Mouse (Mus musculus) myocyte (in vitro differentiated cells): Measurements from ENCODE around the gene Tmem97.

Source experiments
- CEBPB ChIP-seq: IDR thresholded peaks from 2 replicates; pipeline ENCODE4 v1.6.1; 2011; ENCODE audit warnings: mild to moderate bottlenecking, moderate library complexity; ENCODE audit not compliant: poor library complexity, insufficient read depth, severe bottlenecking
- E2F4 ChIP-seq: IDR thresholded peaks from one replicate; pipeline ENCODE4 v1.6.1; 2011; ENCODE audit warnings: mild to moderate bottlenecking, control low read depth, moderate library complexity; ENCODE audit not compliant: insufficient read depth
- MAX ChIP-seq: IDR thresholded peaks from one replicate; pipeline ENCODE4 v1.6.1; 2011; ENCODE audit warnings: low read depth, mild to moderate bottlenecking, control low read depth
- MYOD1 ChIP-seq, 3 experiments: IDR thresholded peaks; one replicate each; pipeline ENCODE4 v1.6.1; 2011; ENCODE audit warnings: control low read depth in 2 of 3, low read depth in 2 of 3, mild to moderate bottlenecking in 2 of 3, moderate library complexity in 1 of 3; ENCODE audit not compliant: insufficient read length in 2 of 3, control insufficient read depth in 1 of 3
- MYOG ChIP-seq, 3 experiments: IDR thresholded peaks; one replicate each; pipeline ENCODE4 v1.6.1; 2011; ENCODE audit warnings: control low read depth in 2 of 3, low read depth in 2 of 3, mild to moderate bottlenecking in 2 of 3; ENCODE audit not compliant: insufficient read length in 2 of 3, control insufficient read depth in 1 of 3, insufficient read depth in 1 of 3
- POLR2A ChIP-seq: IDR thresholded peaks from one replicate; pipeline ENCODE4 v1.6.1; 2011; ENCODE audit warnings: low read depth, mild to moderate bottlenecking, control low read depth, moderate library complexity; ENCODE audit not compliant: insufficient read length
- REST ChIP-seq: IDR thresholded peaks from one replicate; pipeline ENCODE4 v1.6.1; 2011; ENCODE audit warnings: mild to moderate bottlenecking, control low read depth, moderate library complexity; ENCODE audit not compliant: insufficient read depth, insufficient read length
- TCF12 ChIP-seq: IDR thresholded peaks from one replicate; pipeline ENCODE4 v1.6.1; 2011; ENCODE audit warnings: mild to moderate bottlenecking, control low read depth; ENCODE audit not compliant: poor library complexity, insufficient read depth, severe bottlenecking
- USF1 ChIP-seq: IDR thresholded peaks from one replicate; pipeline ENCODE4 v1.6.1; 2011; ENCODE audit warnings: low read depth, mild to moderate bottlenecking, control low read depth, moderate library complexity

GRCm38 (mm10) chr11:78522481-78522997, 28.0 kb downstream of the Tmem97 start:
- TF ChIP-seq CEBPB: no peak
- no peak for TF ChIP-seq TCF12
- no peak for TF ChIP-seq POLR2A
- no peak for TF ChIP-seq MAX
- TF ChIP-seq E2F4: no peak
- TF ChIP-seq USF1: no peak
- no peak for TF ChIP-seq MYOG (IDR thresholded peaks at IDR 0.05; ENCODE audit: control insufficient read depth in 1 of 3, insufficient read depth in 1 of 3, insufficient read length in 2 of 3, low read depth in 2 of 3)
- TF ChIP-seq REST: no peak
- TF ChIP-seq MYOD1 (IDR thresholded peaks at IDR 0.05; ENCODE audit: control insufficient read depth in 1 of 3, insufficient read length in 2 of 3, low read depth in 2 of 3): no peak
